Mouse (Mus musculus) spleen, adult 2 months (tissue): ENCODE data around the gene Shank2. TPM values are rescaled to one million over a fixed set of nuclear protein-coding genes. Genes with fewer than 3 reads are reported as not detected.
A peak's percentile ranks its signal among the peaks of the same experiment; 100 is the strongest.

ENCODE experiments used
- DNase-seq, 2 experiments: peaks; one replicate each; pipeline versions ENCODE4 v3.0.0 to v3.0.0-alpha.2; 2012 to 2021; ENCODE audit warnings: low spot score in 2 of 2, low read depth in 1 of 2
- H3K27ac ChIP-seq: fragments of 200-500 bp; 2 replicates; pipeline ENCODE4 v1.5.1; 2012; ENCODE audit warnings: low read length, inconsistent platforms; ENCODE audit not compliant: insufficient read depth
- H3K27me3 ChIP-seq: fragments of 200-500 bp; 2 replicates; pipeline ENCODE4 v1.6.1; 2012; ENCODE audit warnings: mild to moderate bottlenecking, moderate library complexity, low read length, inconsistent platforms; ENCODE audit not compliant: control insufficient read depth, insufficient read depth
- H3K36me3 ChIP-seq: fragments of 200-500 bp; 2 replicates; pipeline ENCODE4 v1.6.1; 2012; ENCODE audit warnings: mild to moderate bottlenecking, low read length, inconsistent platforms; ENCODE audit not compliant: control insufficient read depth, insufficient read depth
- H3K4me1 ChIP-seq: fragments of 200-500 bp; 2 replicates; pipeline ENCODE4 v1.6.1; 2011; ENCODE audit warnings: inconsistent platforms; ENCODE audit not compliant: control insufficient read depth, insufficient read depth, insufficient read length
- H3K4me3 ChIP-seq: fragments of 200-500 bp; 2 replicates; pipeline ENCODE4 v1.5.1; 2011; ENCODE audit warnings: mild to moderate bottlenecking, inconsistent platforms; ENCODE audit not compliant: insufficient read depth, insufficient read length; ENCODE audit errors: extremely low read depth
- CTCF ChIP-seq: fragments of 200-500 bp; IDR thresholded peaks from 2 replicates; pipeline ENCODE4 v1.5.1; 2011; ENCODE audit warnings: mild to moderate bottlenecking, inconsistent platforms; ENCODE audit not compliant: insufficient read depth, insufficient read length, insufficient replicate concordance; ENCODE audit errors: extremely low read depth
- POLR2A ChIP-seq: fragments of 200-500 bp; IDR thresholded peaks from 2 replicates; pipeline ENCODE4 v1.6.1; 2011; ENCODE audit warnings: low read depth, low read length, inconsistent platforms
- WGBS: fragments of 180-500 bp; shearing (Covaris S2); methylation state at CpG from one replicate; pipeline ENCODE4 v1.1.7; 2018; 5-methylcytosine and 5-hydroxymethylcytosine counted together
- polyA plus RNA-seq: library from polyadenylated mRNA; depleted of rRNA; stranded (reverse); fragments of >200 nt; gene quantifications from 2 replicates; pipeline ENCODE4 v1.2.3, GENCODE M21; 2012

Gene Shank2
- polyA plus RNA-seq, 1 experiment: 0.13 TPM

DNA sequence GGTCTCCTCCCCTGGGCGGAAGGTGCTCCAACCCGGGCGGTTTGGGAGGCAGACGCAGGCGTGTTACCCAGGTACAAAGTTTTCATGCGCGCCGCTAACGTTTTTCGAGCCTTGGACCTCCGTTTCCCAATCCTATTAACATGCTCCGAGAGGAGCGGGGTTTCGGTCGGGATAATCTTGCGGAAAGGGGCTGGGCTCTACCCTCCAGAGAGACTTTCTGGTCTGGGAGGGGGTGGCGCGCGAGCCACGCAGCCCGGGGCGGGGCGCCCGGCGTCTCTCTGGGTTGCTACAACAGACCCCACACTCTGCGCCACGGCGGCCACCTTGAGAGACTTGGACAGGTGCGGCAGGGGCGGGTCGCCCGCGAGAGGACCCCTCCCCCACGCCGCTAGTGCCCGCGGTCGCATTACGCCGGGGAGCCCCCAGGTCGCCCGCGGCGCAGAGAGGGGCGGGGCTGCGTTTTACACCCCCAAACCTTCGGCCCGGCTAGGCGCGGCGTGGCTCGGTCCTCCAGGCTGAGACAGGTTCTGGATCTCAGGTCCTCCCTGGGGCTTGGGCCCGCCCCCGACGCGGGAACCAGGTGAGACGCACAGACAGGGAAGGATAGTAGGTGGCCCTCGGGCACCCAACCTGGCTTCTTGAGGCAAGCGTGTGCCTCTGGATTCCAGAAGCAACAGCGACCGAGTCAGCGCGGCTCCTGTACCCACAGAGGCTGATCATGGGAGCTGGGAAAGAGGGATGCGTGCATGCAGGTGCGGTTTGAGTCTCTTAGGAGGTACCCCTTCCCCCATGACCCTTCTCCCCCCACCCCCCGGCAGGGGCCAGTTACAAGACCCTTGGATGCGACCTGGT lies 23.7 kb upstream of the Shank2 start:
- no peak for DNase-seq
- peaks cover 2% of the 10 kb centered on the region; the same call in 1 of the 2 replicates for H3K4me1 ChIP-seq
- TF ChIP-seq POLR2A (no peak), CTCF (no peak)
- no peak overlapping the region for H3K4me3 ChIP-seq
- H3K27ac ChIP-seq: no peak overlapping the region
- H3K36me3 ChIP-seq: no peaks in the 10 kb centered on the region
- WGBS: 5% methylated on average over 67 of the region's 67 CpGs
- H3K27me3 ChIP-seq: peaks cover 8% of the 10 kb centered on the region

DNA sequence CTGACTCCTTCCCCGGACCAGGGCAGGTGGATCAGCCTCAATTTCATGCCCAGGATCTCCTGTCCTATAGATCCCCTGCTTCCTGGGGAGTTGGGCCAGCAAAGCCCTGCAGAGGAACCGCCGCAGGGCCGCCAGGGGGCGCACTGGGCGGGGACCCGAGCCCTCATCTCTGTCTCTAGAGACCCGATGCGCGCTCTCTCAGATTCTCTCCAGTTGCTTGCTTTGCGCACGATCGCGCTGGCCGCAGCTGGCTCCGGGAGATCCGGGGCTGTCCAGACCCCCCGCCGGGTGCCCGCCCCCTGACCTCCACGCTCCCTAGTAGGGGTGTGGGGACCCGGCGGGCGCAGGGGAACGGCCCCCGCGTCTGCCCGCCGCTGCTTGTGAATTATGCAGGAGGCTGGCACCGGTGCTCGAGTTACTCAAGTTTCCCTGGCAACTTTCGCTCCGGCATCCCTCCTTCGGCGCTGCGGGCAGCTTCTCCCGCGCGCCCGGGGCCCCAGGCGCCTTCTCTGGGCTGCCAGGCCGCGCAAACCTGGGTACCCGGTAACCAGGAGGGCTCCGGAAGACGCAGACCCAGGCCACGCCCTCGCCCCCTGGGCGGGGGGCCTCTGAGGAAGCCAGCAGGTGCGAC lies 22.9 kb upstream of the Shank2 start:
- DNase-seq: peak in 1 of 2 experiments; percentile 14
- Histone ChIP-seq H3K27ac (no peak overlapping the region), H3K4me1 (peaks cover 2% of the 10 kb centered on the region; the same call in 1 of the 2 replicates), H3K36me3 (no peaks in the 10 kb centered on the region), H3K4me3 (no peak overlapping the region), H3K27me3 (peaks cover 8% of the 10 kb centered on the region)
- 2% methylated on average over 50 of the region's 50 CpGs for WGBS
- TF ChIP-seq POLR2A (no peak), CTCF (peak; percentile 40; the same call in 1 of the 2 replicates)

DNA sequence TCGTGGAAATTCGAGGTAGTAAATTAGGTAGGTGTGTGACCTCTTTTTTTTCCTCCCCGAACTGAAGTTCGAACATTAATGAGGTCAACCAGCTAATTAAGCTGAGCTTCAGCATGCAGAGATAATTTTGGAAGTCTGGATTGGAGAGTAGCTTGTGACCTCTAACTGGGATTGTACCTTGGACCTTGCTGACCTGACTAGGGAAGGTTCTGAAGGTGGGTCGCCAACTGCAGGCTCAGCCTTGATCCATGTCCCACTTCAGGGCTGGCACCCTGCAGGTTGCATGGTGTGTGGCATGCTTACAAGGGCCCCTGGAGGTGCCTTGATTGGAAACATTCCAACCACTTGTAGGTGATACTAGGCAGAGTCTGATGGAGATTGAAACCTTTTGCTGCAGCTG lies 21.7 kb upstream of the Shank2 start:
- Histone ChIP-seq H3K4me1 (peaks cover 2% of the 10 kb centered on the region; the same call in 1 of the 2 replicates), H3K4me3 (no peak overlapping the region), H3K36me3 (no peaks in the 10 kb centered on the region), H3K27me3 (peaks cover 8% of the 10 kb centered on the region), H3K27ac (no peak overlapping the region)
- DNase-seq: no peak
- no peak for TF ChIP-seq POLR2A
- no peak for TF ChIP-seq CTCF
- 65% methylated on average over 5 of the region's 5 CpGs for WGBS

DNA sequence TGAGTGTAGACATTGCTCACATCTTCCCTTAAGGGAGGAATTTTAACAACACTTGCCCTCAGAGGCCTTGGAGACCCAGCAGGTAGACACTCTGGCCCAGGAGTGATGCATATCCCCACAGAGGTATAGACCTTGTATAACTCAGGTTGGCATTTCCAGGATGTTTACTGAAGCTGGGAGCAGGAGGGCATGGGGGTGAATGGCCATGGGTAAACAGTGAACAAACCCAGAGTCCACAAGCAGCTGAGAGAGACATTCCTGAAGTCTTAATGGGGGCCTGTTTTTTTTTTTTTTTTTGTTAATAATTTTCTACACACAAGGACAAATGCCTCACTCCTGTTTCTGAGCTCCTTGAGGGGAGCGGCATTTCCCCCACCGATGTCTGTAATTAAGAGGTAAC lies 15.4 kb upstream of the Shank2 start:
- no peaks in the 10 kb centered on the region for H3K4me1 ChIP-seq
- H3K36me3 ChIP-seq: no peaks in the 10 kb centered on the region
- no peak overlapping the region for H3K27ac ChIP-seq
- no peaks in the 10 kb centered on the region for H3K27me3 ChIP-seq
- 89% methylated on average over 2 of the region's 2 CpGs for WGBS
- TF ChIP-seq POLR2A: no peak
- DNase-seq: no peak
- H3K4me3 ChIP-seq: no peak overlapping the region

DNA sequence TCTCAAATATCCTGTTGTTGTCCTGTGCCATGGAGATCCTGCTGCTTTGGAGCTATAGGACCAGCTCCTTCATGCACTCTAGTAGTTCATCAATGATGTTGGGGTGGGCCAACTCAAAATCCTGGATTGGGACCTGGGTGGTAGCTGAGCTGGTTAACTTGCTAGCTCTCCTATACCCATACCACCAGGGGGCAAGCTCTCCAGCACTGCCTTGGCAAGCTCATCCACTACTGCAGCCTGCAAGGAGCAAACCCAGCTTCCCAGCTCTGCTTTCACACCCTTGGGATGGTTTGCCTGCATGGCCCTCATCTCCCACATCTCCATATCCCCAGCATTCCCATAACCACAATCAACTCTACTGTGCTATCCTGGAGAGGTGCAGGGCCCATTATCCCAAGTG lies 10.6 kb upstream of the Shank2 start:
- Histone ChIP-seq H3K4me3 (no peak overlapping the region), H3K4me1 (no peaks in the 10 kb centered on the region), H3K27ac (no peak overlapping the region), H3K27me3 (no peaks in the 10 kb centered on the region), H3K36me3 (no peaks in the 10 kb centered on the region)
- no peak for TF ChIP-seq CTCF
- no peak for TF ChIP-seq POLR2A
- DNase-seq: no peak

DNA sequence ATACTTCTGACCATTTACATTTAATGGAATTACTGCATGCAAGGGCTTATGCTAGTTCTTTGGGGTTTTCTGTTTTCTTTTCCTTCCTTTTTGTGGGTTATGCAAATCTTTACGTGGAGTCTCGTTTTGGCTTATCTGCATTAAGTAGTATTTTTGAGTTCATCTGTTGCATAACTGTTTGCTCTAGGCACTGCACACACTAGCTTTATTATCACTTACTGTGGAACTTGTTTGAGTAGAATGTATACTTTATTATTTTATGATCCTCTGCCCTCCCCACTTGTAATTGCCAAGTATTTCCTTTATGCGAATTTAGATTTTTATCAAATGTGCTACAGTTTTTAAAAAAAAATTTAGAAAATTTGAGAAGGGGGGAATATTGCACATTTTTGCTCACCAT lies 2.7 kb upstream of the Shank2 start:
- no peak for DNase-seq
- no peak for TF ChIP-seq CTCF
- TF ChIP-seq POLR2A: no peak
- no peaks in the 10 kb centered on the region for H3K27me3 ChIP-seq
- no peak overlapping the region for H3K4me3 ChIP-seq
- H3K27ac ChIP-seq: no peak overlapping the region
- H3K4me1 ChIP-seq: no peaks in the 10 kb centered on the region
- H3K36me3 ChIP-seq: no peaks in the 10 kb centered on the region
- 53% methylated on average over 3 of the region's 3 CpGs for WGBS

DNA sequence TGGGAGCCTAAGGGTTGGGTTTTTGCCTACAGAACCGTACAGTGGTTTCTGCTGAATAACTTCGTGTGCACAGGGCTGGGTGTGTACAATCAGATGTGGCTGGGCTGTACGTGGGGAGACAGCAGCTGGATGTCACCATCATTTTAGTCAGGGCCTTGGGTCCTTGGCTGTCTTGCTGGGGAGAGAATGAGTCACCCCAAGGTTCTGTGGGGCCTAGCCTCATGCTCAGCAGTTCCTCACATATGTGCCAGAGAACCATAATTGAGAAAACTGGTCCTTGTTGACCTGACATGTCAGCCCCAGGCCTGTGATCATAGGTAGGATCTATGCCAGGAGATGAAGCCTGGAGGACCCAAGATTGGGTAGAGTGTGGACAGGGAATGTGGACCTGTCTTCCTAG lies 1.7 kb downstream of the Shank2 start:
- Histone ChIP-seq H3K27ac (no peak overlapping the region), H3K4me3 (no peak overlapping the region), H3K36me3 (no peaks in the 10 kb centered on the region), H3K4me1 (no peaks in the 10 kb centered on the region), H3K27me3 (no peaks in the 10 kb centered on the region)
- TF ChIP-seq CTCF (no peak), POLR2A (no peak)
- WGBS: 81% methylated on average over 3 of the region's 3 CpGs
- no peak for DNase-seq
